Mouse (Mus musculus) subcutaneous adipose tissue, adult 2 months (tissue): ENCODE measurements around the gene Col16a1. TPM values are rescaled to one million over a fixed set of nuclear protein-coding genes. Genes with fewer than 3 reads are reported as not detected.

ENCODE experiments used
- polyA plus RNA-seq: library from polyadenylated mRNA; depleted of rRNA; stranded (reverse); fragments of >200 nt; gene quantifications from 2 replicates; pipeline ENCODE4 v1.2.3, GENCODE M21; 2012; ENCODE audit warnings: low replicate concordance; rRNA removed

Gene Col16a1
- polyA plus RNA-seq, result 14.5 and 152 TPM in 2 replicates

GRCm38 (mm10) chr4:130047331-130048202 is at the start of gene Col16a1:
Gene Col16a1 (plus strand): TSS chr4:130047840.

GRCm38 (mm10) chr4:130102111-130102651 is 54.5 kb downstream of the Col16a1 start, which contains the start of gene Pef1:
Gene Pef1 (plus strand): TSS chr4:130102558.

GRCm38 (mm10) chr4:130139214-130139492 is 91.5 kb downstream of the Col16a1 start, which contains the start of gene Hcrtr1:
Gene Hcrtr1 (minus strand): TSS chr4:130139359.

Other genes starting within 250 kb of the Col16a1 start
- gene Ptp4a2, start 236.6 kb upstream of the Col16a1 start, polyA plus RNA-seq, result 36.9 and 44.1 TPM in 2 replicates
- 0.13 TPM in 1 of 2 replicates, not detected in the other for gene Spocd1, start 118.6 kb upstream of the Col16a1 start, polyA plus RNA-seq
- 0.99 and 15.8 TPM in 2 replicates for gene Adgrb2, start 63.0 kb upstream of the Col16a1 start, polyA plus RNA-seq
- 140 and 212 TPM in 2 replicates for gene Pef1, start 54.7 kb downstream of the Col16a1 start, polyA plus RNA-seq
- gene Hcrtr1, start 91.5 kb downstream of the Col16a1 start, polyA plus RNA-seq, result 0.54 and 1.0 TPM in 2 replicates
- 126 and 246 TPM in 2 replicates for gene Tinagl1, start 127.3 kb downstream of the Col16a1 start, polyA plus RNA-seq
- not detected in 2 replicates for gene Gm853, start 174.6 kb downstream of the Col16a1 start, polyA plus RNA-seq
- gene Serinc2, start 231.4 kb downstream of the Col16a1 start, polyA plus RNA-seq, result 0.56 and 50.5 TPM in 2 replicates